Mouse (Mus musculus): ENCODE measurements around the gene Vps37c. TPM values are rescaled to one million over a fixed set of nuclear protein-coding genes. Genes with fewer than 3 reads are reported as not detected.

The Vps37c gene
- total RNA-seq (2021) = 10 to 100 TPM; 19.3 to 23.1 TPM
- long read RNA-seq, transcript Vps37c-201 (5 exons, 2,686 nt) = major isoform, 50 of 80 reads
- long read RNA-seq, transcript Vps37c-203 (5 exons, 2,690 nt) = minor isoform, 11 of 80 reads
- long read RNA-seq, partial matches to known transcripts = 0 of 80 reads
- long read RNA-seq, other reads (novel, unspliced or antisense) = 19 of 80 reads

GRCm38 (mm10) chr19:10688537-10689352 lies at the start of gene Vps37c:
Vps37c (plus strand) TSS chr19:10688735.
- peak; percentile 92 to 94 for DNase-seq (ENCODE audit: low spot score in 2 of 2)

- DNase-seq (ENCODE audit: low spot score in 2 of 2) = no peak
These were observed 48.5 kb upstream of the Vps37c start for GRCm38 (mm10) chr19:10640080-10640479.

GRCm38 (mm10) chr19:10640589-10641378 lies 47.8 kb upstream of the Vps37c start:
- DNase-seq (ENCODE audit: low spot score in 2 of 2) = no peak

GRCm38 (mm10) chr19:10645616-10646015 lies 42.9 kb upstream of the Vps37c start:
- no peak for DNase-seq (ENCODE audit: low spot score in 2 of 2)

- no peak for DNase-seq (ENCODE audit: low spot score in 2 of 2)
These were observed 40.4 kb upstream of the Vps37c start for GRCm38 (mm10) chr19:10648156-10648555.

- DNase-seq (ENCODE audit: low spot score in 2 of 2) = no peak
These were observed 32.5 kb upstream of the Vps37c start for GRCm38 (mm10) chr19:10656058-10656457.

- no peak for DNase-seq (ENCODE audit: low spot score in 2 of 2)
These were observed 30.8 kb upstream of the Vps37c start for GRCm38 (mm10) chr19:10657742-10658141.

GRCm38 (mm10) chr19:10658406-10658805 lies 30.1 kb upstream of the Vps37c start:
- no peak for DNase-seq (ENCODE audit: low spot score in 2 of 2)

GRCm38 (mm10) chr19:10661373-10661772 lies 27.2 kb upstream of the Vps37c start:
- DNase-seq (ENCODE audit: low spot score in 2 of 2) = no peak

GRCm38 (mm10) chr19:10661919-10662318 lies 26.6 kb upstream of the Vps37c start:
- no peak for DNase-seq (ENCODE audit: low spot score in 2 of 2)

GRCm38 (mm10) chr19:10662665-10663064 lies 25.9 kb upstream of the Vps37c start:
- no peak for DNase-seq (ENCODE audit: low spot score in 2 of 2)

GRCm38 (mm10) chr19:10665093-10665492 lies 23.4 kb upstream of the Vps37c start:
- no peak for DNase-seq (ENCODE audit: low spot score in 2 of 2)

- peak in 1 of 2 experiments; percentile 82 for DNase-seq (ENCODE audit: low spot score in 2 of 2)
These were observed 23.0 kb upstream of the Vps37c start for GRCm38 (mm10) chr19:10665499-10665898.

GRCm38 (mm10) chr19:10671319-10671718 lies 17.2 kb upstream of the Vps37c start:
- no peak for DNase-seq (ENCODE audit: low spot score in 2 of 2)

- DNase-seq (ENCODE audit: low spot score in 2 of 2) = no peak
These were observed 16.6 kb upstream of the Vps37c start for GRCm38 (mm10) chr19:10671854-10672417.

- DNase-seq (ENCODE audit: low spot score in 2 of 2) = no peak
These were observed 15.3 kb upstream of the Vps37c start for GRCm38 (mm10) chr19:10673275-10673674.

- DNase-seq (ENCODE audit: low spot score in 2 of 2) = no peak
These were observed 11.9 kb upstream of the Vps37c start for GRCm38 (mm10) chr19:10676656-10677055.

GRCm38 (mm10) chr19:10677915-10678771 lies 10.4 kb upstream of the Vps37c start, which contains the start of gene Pga5:
Pga5 (minus strand) TSS chr19:10678071.
- DNase-seq (ENCODE audit: low spot score in 2 of 2) = peak; percentile 62 to 92

- DNase-seq (ENCODE audit: low spot score in 2 of 2) = no peak
These were observed 9.8 kb upstream of the Vps37c start for GRCm38 (mm10) chr19:10678772-10679067.

- no peak for DNase-seq (ENCODE audit: low spot score in 2 of 2)
These were observed 7.0 kb upstream of the Vps37c start for GRCm38 (mm10) chr19:10681571-10681970.

- no peak for DNase-seq (ENCODE audit: low spot score in 2 of 2)
These were observed 3.5 kb upstream of the Vps37c start for GRCm38 (mm10) chr19:10685081-10685480.
